Mouse (Mus musculus) bone marrow macrophage, adult 2 months (primary cell): Measurements from ENCODE around the gene Lrrc26. TPM values are rescaled to one million over a fixed set of nuclear protein-coding genes. Genes with fewer than 3 reads are reported as not detected.

ENCODE experiments used
- H3K27ac ChIP-seq: 2 replicates; pipeline ENCODE4 v1.5.1; 2012; ENCODE audit warnings: low read depth, low read length; ENCODE audit not compliant: insufficient read depth
- H3K4me1 ChIP-seq: 2 replicates; pipeline ENCODE4 v1.6.1; 2012; ENCODE audit warnings: low read length; ENCODE audit not compliant: control insufficient read depth, insufficient read depth
- H3K4me3 ChIP-seq: 2 replicates; pipeline ENCODE4 v1.5.1; 2012; ENCODE audit warnings: mild to moderate bottlenecking, low read length, moderate library complexity; ENCODE audit not compliant: insufficient read depth
- CTCF ChIP-seq: IDR thresholded peaks from 2 replicates; pipeline ENCODE4 v1.5.1; 2012; ENCODE audit warnings: low read depth, mild to moderate bottlenecking, low read length, moderate library complexity
- POLR2A ChIP-seq: IDR thresholded peaks from 2 replicates; pipeline ENCODE4 v1.6.1; 2012; ENCODE audit warnings: mild to moderate bottlenecking, low read depth, low read length, borderline replicate concordance
- polyA plus RNA-seq: library from polyadenylated mRNA; stranded (reverse); fragments of >200 nt; gene quantifications from 2 replicates; pipeline ENCODE4 v1.2.4, GENCODE M21; 2012; ENCODE audit not compliant: missing spikeins, insufficient read depth, insufficient read length

Lrrc26 gene
- polyA plus RNA-seq, 1 experiment, result not detected

DNA sequence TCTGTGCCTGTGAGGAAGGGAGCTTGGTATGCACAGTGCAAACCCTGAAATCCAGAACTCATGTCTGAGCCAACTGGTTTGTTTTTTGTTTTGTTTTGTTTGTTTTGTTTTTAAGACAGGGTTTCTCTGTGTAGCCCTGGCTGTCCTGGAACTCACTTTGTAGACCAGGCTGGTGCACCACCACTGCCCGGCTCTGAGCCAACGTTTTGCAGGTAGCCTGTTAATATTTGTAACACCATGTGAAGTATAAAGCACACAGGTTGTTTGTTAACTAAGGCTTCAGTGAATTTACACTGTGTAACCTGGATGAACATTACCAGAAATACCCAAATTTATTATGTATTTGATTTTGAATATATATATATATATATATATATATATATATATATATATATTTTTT, 36.3 kb downstream of the Lrrc26 start:
- Histone ChIP-seq H3K27ac (no peak overlapping the region), H3K4me3 (no peak overlapping the region), H3K4me1 (no peaks in the 10 kb centered on the region; the same call in 1 of the 2 replicates)
- TF ChIP-seq CTCF (no peak), POLR2A (no peak)

- H3K4me3 ChIP-seq, result no peak overlapping the region
- no peak overlapping the region for H3K27ac ChIP-seq
- H3K4me1 ChIP-seq, result peaks cover 7% of the 10 kb centered on the region
- TF ChIP-seq POLR2A (no peak), CTCF (0 out of 2 replicates have a peak, but pooled peaks have one; percentile 15)
Observed at GRCm38 (mm10) chr2:25328440-25328839, 38.7 kb downstream of the Lrrc26 start.

DNA sequence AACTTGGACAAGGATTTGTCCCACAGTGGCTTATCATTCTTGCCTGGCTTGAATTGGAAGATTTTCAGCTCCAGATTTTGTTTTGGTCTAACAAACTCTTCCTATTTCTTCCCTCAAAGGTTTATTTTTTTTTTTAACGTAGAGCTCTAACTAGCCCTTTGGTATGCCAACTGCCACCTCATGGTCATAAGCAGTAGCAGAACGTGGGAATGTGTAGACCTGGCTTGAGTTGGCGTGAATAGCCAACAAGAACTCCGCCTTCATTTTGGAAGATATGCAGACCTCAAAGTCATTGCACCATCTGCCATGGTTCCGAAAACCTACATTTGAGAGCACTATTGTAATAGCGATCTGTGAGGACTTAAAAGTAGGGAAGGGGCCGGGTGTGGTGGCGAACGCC, 41.8 kb downstream of the Lrrc26 start:
- H3K4me3 ChIP-seq, result peak overlapping the region; percentile 88
- H3K4me1 ChIP-seq, result peaks cover 11% of the 10 kb centered on the region
- no peak for TF ChIP-seq CTCF
- no peak for TF ChIP-seq POLR2A
- no peak overlapping the region for H3K27ac ChIP-seq

DNA sequence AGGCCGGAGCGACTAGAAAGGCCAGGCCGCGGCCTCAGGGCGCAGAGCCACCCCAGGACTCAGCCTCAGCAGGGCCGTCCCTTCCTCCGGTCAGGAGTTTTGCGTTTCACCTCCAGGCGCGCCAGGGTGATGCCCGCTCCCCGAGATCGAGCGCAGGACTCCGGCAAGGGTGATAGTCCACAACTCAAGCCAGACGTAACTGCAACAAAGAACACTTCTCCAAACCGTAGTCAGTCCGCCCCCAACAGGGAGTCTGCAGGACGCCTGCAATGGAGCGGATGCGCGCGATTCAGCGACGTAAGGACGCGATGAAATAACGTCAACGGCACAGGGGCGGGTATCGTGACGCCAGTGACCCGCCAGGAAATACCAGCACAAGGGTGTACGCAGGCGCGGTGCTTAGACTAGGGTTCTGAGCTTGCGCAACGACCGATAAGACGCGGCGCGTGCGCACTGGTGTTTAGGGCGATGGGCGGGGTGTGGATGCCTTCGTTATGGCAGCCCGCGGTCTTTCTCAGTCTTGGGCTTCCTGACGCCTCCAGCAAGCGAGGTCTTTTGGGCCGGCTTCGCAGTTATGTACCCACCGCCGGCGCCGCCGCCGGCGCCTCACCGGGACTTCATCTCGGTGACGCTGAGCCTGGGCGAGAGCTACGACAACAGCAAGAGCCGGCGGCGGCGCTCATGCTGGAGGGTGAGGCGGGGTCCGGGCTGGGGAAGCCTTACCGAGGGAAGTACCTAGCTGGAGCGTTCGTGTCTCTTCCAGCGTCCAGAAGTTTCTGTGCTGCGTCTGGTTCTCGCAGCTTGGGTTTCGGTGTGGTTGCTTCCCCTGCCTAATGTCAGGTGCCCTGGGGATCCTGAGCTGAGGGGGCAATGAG, 42.8 kb downstream of the Lrrc26 start, which contains the start of gene Man1b1:
Gene Man1b1, plus strand, starts transcription at position 53 of the 875 bp plus-strand sequence.
- no peak for TF ChIP-seq CTCF
- no peak for TF ChIP-seq POLR2A
- H3K4me1 ChIP-seq, result peaks cover 11% of the 10 kb centered on the region
- peak within 1 kb of the TSS; percentile 88 for H3K4me3 ChIP-seq
- peak within 1 kb of the TSS; percentile 76 for H3K27ac ChIP-seq

GRCm38 (mm10) chr2:25333569-25333968, 43.9 kb downstream of the Lrrc26 start:
- peaks cover 11% of the 10 kb centered on the region for H3K4me1 ChIP-seq
- H3K27ac ChIP-seq, result no peak overlapping the region
- no peak for TF ChIP-seq POLR2A
- no peak for TF ChIP-seq CTCF
- H3K4me3 ChIP-seq, result peak overlapping the region; percentile 85

DNA sequence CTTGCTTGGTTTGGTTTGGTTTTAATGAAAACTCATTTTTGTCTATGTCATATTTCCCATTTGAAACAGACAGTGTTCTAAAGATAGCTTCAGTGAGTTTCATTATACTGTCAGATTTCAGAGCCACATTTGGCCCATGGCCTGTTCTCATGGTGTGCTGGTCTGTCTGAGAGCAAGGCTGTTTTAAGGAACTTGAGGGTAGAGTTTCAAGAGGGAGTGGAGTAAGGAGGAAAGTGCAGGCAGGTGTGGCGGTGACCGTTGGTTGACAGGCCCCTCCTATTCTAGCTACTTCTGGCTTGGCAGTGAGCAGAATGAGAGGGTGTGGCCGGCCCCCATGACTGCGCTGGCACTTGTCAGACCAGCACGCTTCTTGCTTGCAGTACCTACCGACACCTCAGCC, 48.6 kb downstream of the Lrrc26 start:
- Histone ChIP-seq H3K4me3 (no peak overlapping the region), H3K27ac (no peak overlapping the region), H3K4me1 (peaks cover 5% of the 10 kb centered on the region)
- TF ChIP-seq CTCF (no peak), POLR2A (no peak)

Other genes starting within 250 kb of the Lrrc26 start
- gene Nsmf, start 235.6 kb upstream of the Lrrc26 start, polyA plus RNA-seq, result 14.4 and 18.0 TPM in 2 replicates
- gene Entpd8, start 209.6 kb upstream of the Lrrc26 start, polyA plus RNA-seq, result not detected in 2 replicates
- gene Noxa1, start 194.8 kb upstream of the Lrrc26 start, polyA plus RNA-seq, result not detected in 2 replicates
- not detected in 2 replicates for gene Nrarp, start 109.2 kb upstream of the Lrrc26 start, polyA plus RNA-seq
- gene Tor4a, start 93.0 kb upstream of the Lrrc26 start, polyA plus RNA-seq, result 72.2 and 73.2 TPM in 2 replicates
- 33.3 and 35.7 TPM in 2 replicates for gene Nelfb, start 78.4 kb upstream of the Lrrc26 start, polyA plus RNA-seq
- not detected in 2 replicates for gene Stpg3, start 75.3 kb upstream of the Lrrc26 start, polyA plus RNA-seq
- not detected in 2 replicates for gene Fam166a, start 71.2 kb upstream of the Lrrc26 start, polyA plus RNA-seq
- 124 and 135 TPM in 2 replicates for gene Tubb4b, start 65.2 kb upstream of the Lrrc26 start, polyA plus RNA-seq
- not detected in 2 replicates for gene Slc34a3, start 55.6 kb upstream of the Lrrc26 start, polyA plus RNA-seq
- not detected in 2 replicates for gene Rnf224, start 53.1 kb upstream of the Lrrc26 start, polyA plus RNA-seq
- gene Rnf208, start 47.7 kb upstream of the Lrrc26 start, polyA plus RNA-seq, result 0.66 TPM in 1 of 2 replicates, not detected in the other
- gene Cysrt1, start 47.5 kb upstream of the Lrrc26 start, polyA plus RNA-seq, result not detected in 2 replicates
- gene AL732309.1, start 43.1 kb upstream of the Lrrc26 start, polyA plus RNA-seq, result 1.3 and 6.1 TPM in 2 replicates
- 18.1 and 20.4 TPM in 2 replicates for gene Tmem203, start 34.5 kb upstream of the Lrrc26 start, polyA plus RNA-seq
- gene Tprn, start 27.3 kb upstream of the Lrrc26 start, polyA plus RNA-seq, result 8.8 and 10.2 TPM in 2 replicates
- 55.1 and 59.7 TPM in 2 replicates for gene Ssna1, start 17.5 kb upstream of the Lrrc26 start, polyA plus RNA-seq
- gene Anapc2, start 17.4 kb upstream of the Lrrc26 start, polyA plus RNA-seq, result 84.0 and 89.6 TPM in 2 replicates
- gene Tmem210, start 1.8 kb upstream of the Lrrc26 start, polyA plus RNA-seq, result not detected in 2 replicates
- gene Grin1, start 29.3 kb downstream of the Lrrc26 start, polyA plus RNA-seq, result 0.79 TPM in 1 of 2 replicates, not detected in the other
- gene Man1b1, start 42.4 kb downstream of the Lrrc26 start, polyA plus RNA-seq, result 36.1 and 43.5 TPM in 2 replicates
- gene Dpp7, start 66.4 kb downstream of the Lrrc26 start, polyA plus RNA-seq, result 93.4 and 99.0 TPM in 2 replicates
- 175 and 203 TPM in 2 replicates for gene Uap1l1, start 75.8 kb downstream of the Lrrc26 start, polyA plus RNA-seq
- 7.2 and 8.0 TPM in 2 replicates for gene Sapcd2, start 82.4 kb downstream of the Lrrc26 start, polyA plus RNA-seq
- gene Entpd2, start 106.0 kb downstream of the Lrrc26 start, polyA plus RNA-seq, result not detected in 2 replicates
- 5.0 and 6.6 TPM in 2 replicates for gene Npdc1, start 109.4 kb downstream of the Lrrc26 start, polyA plus RNA-seq
- gene Fut7, start 133.4 kb downstream of the Lrrc26 start, polyA plus RNA-seq, result 9.5 and 9.6 TPM in 2 replicates
- gene Abca2, start 138.8 kb downstream of the Lrrc26 start, polyA plus RNA-seq, result 14.9 and 16.4 TPM in 2 replicates
- gene Clic3, start 166.9 kb downstream of the Lrrc26 start, polyA plus RNA-seq, result not detected in 2 replicates
- 22.4 and 26.2 TPM in 2 replicates for gene Paxx, start 171.2 kb downstream of the Lrrc26 start, polyA plus RNA-seq
- not detected in 2 replicates for gene Ptgds, start 180.1 kb downstream of the Lrrc26 start, polyA plus RNA-seq
- not detected in 2 replicates for gene Lcn12, start 204.0 kb downstream of the Lrrc26 start, polyA plus RNA-seq
- 35.0 and 35.4 TPM in 2 replicates for gene Fbxw5, start 210.8 kb downstream of the Lrrc26 start, polyA plus RNA-seq
- 1.8 TPM in 1 of 2 replicates, not detected in the other for gene C8g, start 211.8 kb downstream of the Lrrc26 start, polyA plus RNA-seq